Mouse (Mus musculus) CH12.LX (cell line): ENCODE measurements around the gene Cenpu. TPM values are rescaled to one million over a fixed set of nuclear protein-coding genes. Genes with fewer than 3 reads are reported as not detected.

Experiments used
- DNase-seq: peaks from one replicate; pipeline ENCODE4 v3.0.0-alpha.2; 2013; ENCODE audit errors: extremely low read depth
- H3K27ac ChIP-seq: 2 replicates; pipeline ENCODE4 v1.5.1; 2012; ENCODE audit warnings: low read depth, mild to moderate bottlenecking, control low read depth, moderate library complexity; ENCODE audit not compliant: insufficient read depth
- H3K27me3 ChIP-seq: replicated peaks from 2 replicates; pipeline ENCODE3; 2012; ENCODE audit warnings: inconsistent platforms
- H3K36me3 ChIP-seq, 2 experiments: replicated peaks in 1 of 2; 2 replicates each; pipeline versions ENCODE3 to v1.6.1; 2012; ENCODE audit warnings: inconsistent platforms in 1 of 2, low read length in 1 of 2, mild to moderate bottlenecking in 1 of 2, mixed read lengths in 1 of 2, moderate library complexity in 1 of 2; ENCODE audit not compliant: control insufficient read depth in 1 of 2, insufficient read depth in 1 of 2
- H3K4me1 ChIP-seq, 2 experiments: 2 replicates each; pipeline ENCODE4 v1.6.1; 2012; ENCODE audit warnings: inconsistent platforms in 1 of 2, moderate library complexity in 1 of 2; ENCODE audit not compliant: insufficient read depth in 2 of 2, control insufficient read depth in 1 of 2
- H3K4me2 ChIP-seq: 2 replicates; pipeline ENCODE4 v1.6.1; 2012; ENCODE audit warnings: low read depth, mild to moderate bottlenecking, control low read depth; ENCODE audit not compliant: poor library complexity, insufficient read depth, severe bottlenecking
- H3K4me3 ChIP-seq, 3 experiments: fragments of 150-350 bp in 1 of 3; sonication (generic) in 1 of 3; replicated peaks in 1 of 3; 2 replicates each; pipeline versions ENCODE3 to v1.5.1; 2011 to 2012; ENCODE audit warnings: low read depth in 2 of 3, low read length in 2 of 3, mild to moderate bottlenecking in 2 of 3, moderate library complexity in 2 of 3, control low read depth in 1 of 3, improper control_type of control experiment in 1 of 3, inconsistent platforms in 1 of 3, mixed read lengths in 1 of 3; ENCODE audit not compliant: poor library complexity in 1 of 3
- H3K79me2 ChIP-seq: replicated peaks from 2 replicates; pipeline ENCODE4 v1.6.1; 2012; ENCODE audit warnings: mild to moderate bottlenecking, moderate library complexity; ENCODE audit not compliant: control insufficient read depth, poor library complexity, insufficient read depth, severe bottlenecking; ENCODE audit errors: extremely low read depth
- H3K9ac ChIP-seq: 2 replicates; pipeline ENCODE4 v1.6.1; 2012; ENCODE audit warnings: low read depth, mild to moderate bottlenecking, control low read depth, moderate library complexity; ENCODE audit not compliant: insufficient read depth
- H3K9me3 ChIP-seq: replicated peaks from 2 replicates; pipeline ENCODE3; 2012; ENCODE audit warnings: low read length, inconsistent platforms, mixed read lengths
- ELF1 ChIP-seq: IDR thresholded peaks from 2 replicates; pipeline ENCODE4 v1.6.1; 2014; ENCODE audit warnings: low read depth, mild to moderate bottlenecking, inconsistent platforms, low read length, improper control_type of control experiment
- EP300 ChIP-seq: IDR thresholded peaks from 2 replicates; pipeline ENCODE4 v1.6.1; 2011; ENCODE audit warnings: low read length, improper control_type of control experiment
- IRF4 ChIP-seq: IDR thresholded peaks from 2 replicates; pipeline ENCODE4 v1.6.1; 2014; ENCODE audit warnings: low read depth, mild to moderate bottlenecking, inconsistent platforms, low read length, improper control_type of control experiment
- KAT2A ChIP-seq: IDR thresholded peaks from 2 replicates; pipeline ENCODE4 v1.6.1; 2012; ENCODE audit warnings: low read length, improper control_type of control experiment, inconsistent platforms; ENCODE audit not compliant: insufficient replicate concordance
- MAFK ChIP-seq: IDR thresholded peaks from 2 replicates; pipeline ENCODE4 v1.6.1; 2011; ENCODE audit warnings: low read length, improper control_type of control experiment; ENCODE audit not compliant: insufficient replicate concordance
- dilution Hi-C: fragments of 300-500 bp; cut with MboI; formaldehyde crosslinking; loops from 2 replicates; pipeline ENCODE4 v1.14.3; 2020; ENCODE audit warnings: low sequenced_read_pairs; ENCODE audit not compliant: extremely low pct_unique_long_range_greater_than_20kb, extremely low pct_ligation_motif_present
- in situ Hi-C: fragments of 300-500 bp; cut with MboI; formaldehyde crosslinking; loops from 3 replicates; pipeline ENCODE4 v1.14.3; 2019; ENCODE audit warnings: low sequenced_read_pairs, low pct_ligation_motif_present, low pct_unique_long_range_greater_than_20kb, mixed read lengths
- polyA plus RNA-seq: library from polyadenylated mRNA; unstranded; fragments of >175 nt; gene quantifications from 2 replicates; pipeline ENCODE4 v1.2.1, GENCODE M21; 2012; ENCODE audit warnings: low read depth; ENCODE audit not compliant: insufficient read length
- total RNA-seq, 2 experiments: library from RNA; depleted of rRNA; stranded (reverse); fragments of 300-350 nt in 1 of 2; fragments of >200 nt in 1 of 2; gene quantifications; 2 replicates each; pipeline ENCODE4 v1.2.3; 2012 to 2014

The Cenpu gene
- total and polyA plus RNA-seq, 3 experiments: 7.8 to 27.7 (median 26.8) TPM

DNA sequence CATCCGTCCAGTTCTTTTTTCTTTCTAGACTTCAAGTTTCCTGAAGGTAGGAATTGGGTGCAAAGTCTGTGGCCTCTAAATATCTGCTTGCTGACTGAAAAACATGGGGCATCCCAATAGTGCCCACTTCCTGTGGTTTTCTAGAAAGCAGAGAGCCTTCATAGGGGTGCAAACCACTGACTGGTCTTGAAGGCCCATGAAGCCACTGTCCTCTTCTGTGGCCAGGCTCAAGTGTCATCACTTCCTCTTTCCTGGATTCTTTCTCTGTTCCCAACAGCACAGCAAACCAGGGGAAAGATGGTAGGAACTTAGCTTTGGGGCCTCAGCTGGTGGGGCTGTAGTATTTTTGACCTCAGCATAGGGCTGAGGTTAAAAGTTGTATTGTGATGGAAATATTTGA lies 76.8 kb downstream of the Cenpu start:
- dilution Hi-C loops (no loop called here), in situ Hi-C loops (no loop called here)
- Histone ChIP-seq H3K9me3 (no peaks in the 10 kb centered on the region), H3K36me3 (peaks cover 17 to 35% of the 10 kb centered on the region in 2 experiments), H3K27ac (peak overlapping the region; percentile 86; the same call in 1 of the 2 replicates), H3K4me3 (no peak overlapping the region), H3K9ac (peak overlapping the region; percentile 49; the same call in 1 of the 2 replicates), H3K4me2 (peak overlapping the region; percentile 96), H3K4me1 (peaks cover 20 to 55% of the 10 kb centered on the region in 2 experiments), H3K79me2 (peaks cover 33% of the 10 kb centered on the region), H3K27me3 (no peaks in the 10 kb centered on the region)
- TF ChIP-seq MAFK: 0 out of 2 replicates have a peak, but pooled peaks have one; percentile 25
- no peak for TF ChIP-seq KAT2A
- peak; percentile 60; the same call in 1 of the 2 replicates for TF ChIP-seq EP300
- 0 out of 2 replicates have a peak, but pooled peaks have one; percentile 14 for TF ChIP-seq ELF1
- TF ChIP-seq IRF4: peak; percentile 58; the same call in 1 of the 2 replicates
- peak; percentile 33 for DNase-seq

Other genes with a start within 250 kb of the Cenpu start
- 8.7 and 11.2 TPM in 2 replicates for gene Acsl1, start 81.0 kb upstream of the Cenpu start, total RNA-seq (2012; rRNA removed)
- 19.5 and 20.6 TPM in 2 replicates for gene Acsl1, start 81.0 kb upstream of the Cenpu start, total RNA-seq (2014; rRNA removed)
- gene Acsl1, start 81.0 kb upstream of the Cenpu start, polyA plus RNA-seq: 24.3 and 27.9 TPM in 2 replicates
- gene Primpol, start 65.2 kb downstream of the Cenpu start, total RNA-seq (2012; rRNA removed): 8.5 and 12.4 TPM in 2 replicates
- gene Primpol, start 65.2 kb downstream of the Cenpu start, total RNA-seq (2014; rRNA removed): 16.7 and 17.8 TPM in 2 replicates
- 15.3 and 16.2 TPM in 2 replicates for gene Primpol, start 65.2 kb downstream of the Cenpu start, polyA plus RNA-seq
- gene Casp3, start 65.3 kb downstream of the Cenpu start, total RNA-seq (2012; rRNA removed): 43.7 and 57.8 TPM in 2 replicates
- gene Casp3, start 65.3 kb downstream of the Cenpu start, total RNA-seq (2014; rRNA removed): 105 and 114 TPM in 2 replicates
- gene Casp3, start 65.3 kb downstream of the Cenpu start, polyA plus RNA-seq: 70.0 and 81.6 TPM in 2 replicates
- gene Irf2, start 187.7 kb downstream of the Cenpu start, total RNA-seq (2012; rRNA removed): 9.1 and 10.2 TPM in 2 replicates
- gene Irf2, start 187.7 kb downstream of the Cenpu start, total RNA-seq (2014; rRNA removed): 5.7 and 7.1 TPM in 2 replicates
- 37.4 and 47.3 TPM in 2 replicates for gene Irf2, start 187.7 kb downstream of the Cenpu start, polyA plus RNA-seq